8 mouse cellular contexts compared by ENCODE assay signal in the genomic region with DNA sequence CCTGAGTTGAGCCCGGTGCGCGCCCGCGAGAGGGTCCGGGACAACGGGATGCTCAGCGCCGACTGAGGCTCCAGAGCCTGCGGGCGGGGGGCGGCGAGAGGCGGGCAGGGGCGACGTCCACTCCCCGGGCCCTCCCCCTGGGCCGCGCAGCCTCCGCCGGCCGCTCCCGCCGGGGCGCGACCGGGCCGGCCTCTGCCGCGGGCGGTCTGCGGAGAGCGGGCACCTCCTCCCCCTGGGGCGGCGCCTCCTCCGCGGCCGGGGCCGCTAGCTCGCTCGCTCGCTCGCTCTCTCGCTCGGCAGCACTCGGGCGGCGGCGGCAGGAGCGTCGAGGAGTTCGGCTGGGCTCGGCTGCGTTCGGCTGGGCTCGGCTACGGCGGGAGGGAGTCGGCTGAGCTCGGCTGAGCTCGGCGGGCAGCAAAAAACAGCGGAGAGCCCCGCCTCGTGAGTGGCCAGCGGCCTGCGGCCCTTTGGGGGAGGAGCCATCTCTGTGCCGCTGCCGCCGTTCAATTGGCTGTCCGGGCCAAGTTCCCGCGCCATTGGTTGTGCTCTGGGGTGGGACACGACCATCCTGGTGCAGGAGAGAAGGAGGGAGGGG. TPM values are rescaled to one million over a fixed set of nuclear protein-coding genes. Genes with fewer than 3 reads are reported as not detected.
DNase-seq lines count a peak whose midpoint lies in the region; ATAC-seq lines count a peak whose summit lies in the region.

Gene Enho, minus strand, starts transcription at position 412 of the 595 bp plus-strand sequence.

- peaks cover 9% of the 10 kb centered on the region; the same call in 1 of the 2 replicates for H3K27me3 ChIP-seq in intestine, embryonic 14.5 days (replicated peaks; ENCODE audit: control insufficient read depth, insufficient read depth, low read length)

- peak within 1 kb of the TSS; percentile 51 for H3K4me3 ChIP-seq in intestine, embryonic 14.5 days (ENCODE audit: low read depth, low read length)

- H3K36me3 ChIP-seq in intestine, embryonic 14.5 days (ENCODE audit: control insufficient read depth, insufficient read depth, low read length): no peaks in the 10 kb centered on the region

- DNase-seq in adrenal gland, adult 18-20 months (ENCODE audit: low spot score in 2 of 2): peak; percentile 96 to 97
- DNase-seq in embryo, embryonic 11 days: peak; percentile 97
- DNase-seq in gastrocnemius, postnatal 25 days: peak; percentile 94
- DNase-seq in intestine, embryonic 14.5 days (ENCODE audit: low spot score): peak; percentile 98
- peak; percentile 89 to 97 for DNase-seq in left cerebral cortex, postnatal 10 days (ENCODE audit: extremely low spot score in 1 of 2, low spot score in 2 of 2)
- DNase-seq in right cerebral cortex, postnatal 14 days: peak; percentile 97
- DNase-seq in urinary bladder, postnatal 25 days (ENCODE audit: low spot score): peak; percentile 96

- WGBS in intestine, embryonic 14.5 days: under 1% methylated on average over 60 of the region's 74 CpGs

- H3K9ac ChIP-seq in intestine, embryonic 14.5 days (ENCODE audit: low read length): peak within 1 kb of the TSS; percentile 72

- intact Hi-C loops in left cerebral cortex, postnatal 10 days (cut with DNase I): no loop called here

- peak within 1 kb of the TSS; percentile 51; the same call in 1 of the 2 replicates for H3K27ac ChIP-seq in intestine, embryonic 14.5 days (ENCODE audit: low read depth)

- H3K4me1 ChIP-seq in intestine, embryonic 14.5 days (replicated peaks; ENCODE audit: control insufficient read depth, insufficient read depth, low read length): peaks cover 15% of the 10 kb centered on the region

- H3K4me2 ChIP-seq in intestine, embryonic 14.5 days (ENCODE audit: low read length): peak within 1 kb of the TSS; percentile 70

- ATAC-seq in intestine, embryonic 14.5 days (replicated peaks; ENCODE audit: low FRiP score, low TSS enrichment, low read depth): peak; percentile 92
- ATAC-seq in megakaryocyte-erythroid progenitor cell, adult 5-6 weeks (replicated peaks; ENCODE audit: low FRiP score, low TSS enrichment, poor library complexity, severe bottlenecking): peak; percentile 92

- no peaks in the 10 kb centered on the region for H3K9me3 ChIP-seq in intestine, embryonic 14.5 days (ENCODE audit: control insufficient read depth, low read length)

RNA-seq across cellular contexts. Expression of gene Enho, which starts in this region (rescaled TPM):
- total RNA-seq in adrenal gland, adult 18-20 months (2021): 1 to 10 TPM; 2.3 to 4.1 TPM
- total RNA-seq in gastrocnemius, postnatal 25 days (2021): 10 to 100 TPM; 12.7 to 15.7 TPM
- 13.6 and 14.8 TPM in 2 replicates for polyA plus RNA-seq in intestine, embryonic 14.5 days (2014; fragmentation: Nextera tagmentation; extraction: Ambion mirVana)
- total RNA-seq in left cerebral cortex, postnatal 10 days (2021): 10 to 100 TPM; 61.8 to 62.2 TPM
- total RNA-seq in megakaryocyte-erythroid progenitor cell, adult 5-6 weeks (2014; fragmentation: Nextera tagmentation): not detected in 2 replicates
- not detected in 2 replicates for total RNA-seq in megakaryocyte-erythroid progenitor cell, adult 5-6 weeks (2017)

Comparison
In these comparisons a context has a peak if more than half of its experiments do, and no peak if none do; other contexts are left out.
1. Peak in every context shown above with its lines: DNase-seq, ATAC-seq, H3K4me3 ChIP-seq and H3K27ac ChIP-seq.
2. Peak in ATAC-seq in megakaryocyte-erythroid progenitor cell, adult 5-6 weeks; RNA of the gene not detected or under 1 TPM.